Mouse (Mus musculus): ENCODE results near the gene Snap91.

Gene Snap91

GRCm38 (mm10) chr9:86813327-86813726 lies 67.1 kb downstream of the Snap91 start:
- no peak for DNase-seq

GRCm38 (mm10) chr9:86810696-86811232 lies 69.7 kb downstream of the Snap91 start:
- no peak for DNase-seq

- DNase-seq: no peak
Observed at GRCm38 (mm10) chr9:86810213-86810612, 70.2 kb downstream of the Snap91 start.

- no peak for DNase-seq
Observed at GRCm38 (mm10) chr9:86800600-86801163, 79.8 kb downstream of the Snap91 start.

- DNase-seq: no peak
Observed at GRCm38 (mm10) chr9:86799099-86799498, 81.4 kb downstream of the Snap91 start.

- DNase-seq: no peak
Observed at GRCm38 (mm10) chr9:86798686-86799085, 81.8 kb downstream of the Snap91 start.

DNA sequence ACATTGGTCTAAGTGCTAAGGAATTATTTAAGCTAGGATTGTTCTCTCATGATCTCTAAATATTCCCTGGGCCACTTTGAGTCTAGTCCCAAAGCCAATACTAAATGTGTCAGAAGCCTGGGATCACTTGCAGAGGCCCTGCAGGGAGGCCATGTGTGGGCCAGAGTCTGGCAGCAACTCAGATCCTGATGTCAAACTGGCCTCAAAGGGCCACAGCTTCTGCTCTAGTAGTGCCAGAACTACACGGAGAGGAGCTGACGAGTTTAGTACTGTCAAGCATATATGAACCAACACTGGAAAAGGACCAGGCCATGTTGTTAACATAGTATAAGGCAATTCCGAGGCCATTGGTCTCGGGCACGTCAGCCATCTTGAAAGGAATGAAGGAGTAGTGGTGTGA lies 82.3 kb downstream of the Snap91 start:
- no peak for DNase-seq

DNA sequence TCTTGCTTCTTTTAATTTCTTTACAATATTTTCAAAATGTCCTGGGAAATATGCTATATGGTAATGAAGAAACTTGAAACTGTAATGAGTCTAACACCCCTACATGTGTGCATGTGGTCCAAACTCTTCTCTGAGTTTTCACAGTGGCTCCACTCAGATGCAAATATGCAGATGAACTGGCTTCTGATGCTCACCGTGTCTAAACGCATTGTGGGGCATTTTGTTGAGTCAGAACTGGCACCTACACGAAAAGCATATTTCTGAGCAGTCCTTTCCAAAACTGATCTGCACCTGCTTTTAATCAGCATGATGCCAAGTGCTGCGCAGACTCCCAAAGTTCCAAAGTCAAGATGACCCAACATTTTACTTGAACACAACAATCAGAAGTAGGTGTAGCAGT lies 82.9 kb downstream of the Snap91 start:
- no peak for DNase-seq

GRCm38 (mm10) chr9:86795236-86795635 lies 85.2 kb downstream of the Snap91 start:
- no peak for DNase-seq

DNA sequence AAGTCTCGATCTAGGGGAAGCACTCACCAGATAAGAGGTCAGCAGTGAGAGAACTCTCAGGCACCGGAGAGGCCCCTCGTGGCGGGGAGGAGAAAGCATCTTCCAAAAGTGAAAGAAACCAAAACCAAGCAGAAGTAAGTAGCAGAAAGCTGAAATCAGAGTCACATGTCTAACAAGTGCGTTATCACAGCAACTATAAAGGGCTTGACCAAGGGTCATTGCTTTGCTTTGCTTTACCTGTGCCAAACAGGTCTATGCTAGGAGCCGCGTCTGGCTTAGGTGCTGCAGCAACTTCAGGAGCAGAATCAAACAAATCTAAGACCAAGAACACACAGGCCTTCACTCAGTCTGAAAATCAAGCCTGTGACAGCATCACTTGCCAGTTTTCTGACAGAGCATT lies 88.5 kb downstream of the Snap91 start:
- no peak for DNase-seq

DNA sequence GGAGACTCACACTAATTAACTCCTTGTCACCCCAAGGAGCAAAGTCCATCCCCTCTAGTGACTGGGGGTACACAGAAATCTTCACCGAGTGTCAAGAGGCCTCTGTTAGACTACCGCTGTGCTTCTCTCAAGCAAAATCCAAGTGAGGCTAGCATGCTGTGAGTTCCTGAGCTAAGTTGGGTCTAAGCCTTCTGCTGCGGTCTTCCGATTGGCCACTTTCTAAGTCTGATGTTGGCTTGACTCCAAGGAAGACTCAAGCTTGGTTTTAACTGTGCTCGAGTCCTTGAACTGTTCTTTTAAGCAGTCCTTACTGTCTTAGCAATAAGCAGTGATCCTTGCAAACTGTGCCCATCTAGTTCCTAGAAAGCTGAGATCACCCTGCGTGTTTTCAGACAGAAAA lies 91.3 kb downstream of the Snap91 start:
- DNase-seq: no peak

- DNase-seq: no peak
Observed at GRCm38 (mm10) chr9:86782836-86783235, 97.6 kb downstream of the Snap91 start.

DNA sequence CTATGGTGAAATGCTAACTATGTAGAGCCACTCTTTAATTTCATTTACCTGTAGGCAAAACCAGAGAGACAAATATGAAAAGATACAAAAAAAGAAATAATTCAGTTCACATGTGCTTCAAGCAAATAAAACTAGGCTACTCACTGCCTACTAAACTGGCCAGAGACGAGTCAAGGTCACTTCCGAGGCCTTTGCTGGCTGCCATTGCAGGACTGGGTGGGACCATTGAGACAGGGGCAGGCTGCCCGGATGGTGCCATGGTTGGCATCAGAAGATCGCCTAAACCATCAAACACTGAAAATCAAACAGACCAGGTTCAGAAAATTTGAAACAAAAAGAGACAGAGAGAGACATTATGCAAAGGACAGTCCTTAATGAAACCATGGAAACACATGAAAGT lies 99.0 kb downstream of the Snap91 start:
- DNase-seq: no peak

GRCm38 (mm10) chr9:86778212-86778611 lies 102.2 kb downstream of the Snap91 start:
- DNase-seq: no peak

DNA sequence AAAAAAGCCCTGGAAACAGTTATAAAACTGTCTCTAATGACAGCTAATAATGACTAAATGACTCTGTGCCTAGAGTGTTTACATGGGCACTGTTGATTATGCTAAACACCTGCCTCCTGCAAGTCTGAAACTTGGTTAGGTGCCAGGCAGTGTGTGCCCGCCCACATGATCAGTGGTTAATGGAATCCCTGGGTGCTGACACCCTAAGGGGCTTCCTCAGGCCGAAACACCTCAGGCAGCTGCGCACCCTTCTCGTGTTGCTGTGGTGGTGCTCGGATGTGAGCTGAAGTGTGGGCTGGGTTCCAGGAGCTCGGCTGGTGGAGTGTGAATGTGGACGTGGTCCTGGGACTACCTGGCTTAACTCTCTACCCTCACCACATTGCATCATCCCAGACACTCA lies 103.1 kb downstream of the Snap91 start:
- DNase-seq: no peak

DNA sequence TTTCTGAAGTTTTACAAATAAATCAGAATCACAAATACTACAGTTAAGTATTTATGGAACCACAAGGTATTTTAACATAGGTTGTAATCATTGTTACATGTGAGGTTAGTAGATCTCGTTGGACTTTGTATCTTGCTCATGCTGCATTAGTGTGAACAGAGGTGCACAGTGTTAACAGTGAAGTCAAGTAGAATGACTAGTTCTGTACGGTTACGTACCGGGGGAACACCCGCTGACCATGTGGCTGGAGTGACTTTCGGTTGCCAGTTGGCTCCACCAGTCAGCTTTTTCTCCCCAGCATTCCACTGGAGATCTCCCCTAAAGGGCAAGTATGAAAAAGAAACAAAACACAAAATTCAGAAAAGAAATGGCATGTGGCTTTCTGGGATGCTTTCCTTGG lies 105.1 kb downstream of the Snap91 start:
- no peak for DNase-seq

DNA sequence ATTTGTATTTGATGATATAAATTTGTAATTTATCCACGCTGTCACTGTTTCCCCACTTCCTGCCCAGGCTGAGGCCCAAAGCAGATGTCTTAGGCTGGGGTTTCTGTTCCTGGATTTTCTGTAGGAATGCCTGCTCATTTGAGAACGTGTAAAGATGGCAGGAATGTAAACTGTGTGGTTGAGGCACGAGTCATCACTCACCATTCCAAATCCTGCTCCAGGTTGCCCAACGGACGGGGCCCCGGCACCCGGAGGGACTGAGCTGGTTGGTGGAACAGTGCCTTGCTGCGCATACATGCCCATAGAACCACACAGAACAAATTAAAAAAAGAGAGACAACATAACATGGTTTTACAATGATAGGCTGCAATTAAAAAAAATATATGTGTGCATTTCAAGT lies 106.5 kb downstream of the Snap91 start:
- DNase-seq: no peak

DNA sequence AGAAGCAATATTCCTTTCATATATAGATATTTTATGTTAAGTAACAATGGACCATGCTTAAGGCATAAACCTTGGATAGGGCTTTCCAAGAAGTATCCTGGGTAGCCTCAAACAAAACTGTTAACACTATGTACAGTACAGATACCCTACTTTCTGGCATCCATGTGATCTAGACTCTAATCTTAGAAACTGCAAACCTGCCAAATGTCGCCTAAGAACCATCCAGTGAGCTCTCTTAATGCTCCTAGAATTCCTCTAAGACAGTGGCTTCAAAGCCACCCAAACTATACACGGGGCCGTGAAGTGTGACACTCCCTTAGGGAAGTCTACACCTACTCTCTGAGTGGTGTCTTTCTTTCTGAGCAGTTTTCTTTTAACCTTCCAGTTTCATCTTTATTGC lies 107.6 kb downstream of the Snap91 start:
- no peak for DNase-seq

DNA sequence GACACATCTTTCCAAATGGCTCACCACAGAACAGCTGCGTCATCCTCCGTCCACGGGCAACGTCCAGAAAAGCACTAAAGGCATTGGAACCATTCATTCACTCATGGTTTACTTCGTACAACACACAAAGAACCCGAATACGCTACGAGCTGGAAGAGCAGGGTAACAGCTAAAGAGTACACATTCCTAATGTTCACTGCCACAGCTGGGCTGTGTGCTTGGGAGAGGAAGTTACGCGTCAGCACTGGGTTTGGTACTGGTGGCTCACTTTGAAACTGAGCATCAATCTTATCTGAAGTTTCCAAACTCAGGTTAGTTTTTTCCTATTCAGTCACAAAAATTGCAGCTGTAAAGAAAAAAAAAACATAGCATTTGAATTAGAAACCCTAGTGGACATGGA lies 113.5 kb downstream of the Snap91 start:
- no peak for DNase-seq

- DNase-seq: no peak
Observed at GRCm38 (mm10) chr9:86764002-86764401, 116.5 kb downstream of the Snap91 start.

DNA sequence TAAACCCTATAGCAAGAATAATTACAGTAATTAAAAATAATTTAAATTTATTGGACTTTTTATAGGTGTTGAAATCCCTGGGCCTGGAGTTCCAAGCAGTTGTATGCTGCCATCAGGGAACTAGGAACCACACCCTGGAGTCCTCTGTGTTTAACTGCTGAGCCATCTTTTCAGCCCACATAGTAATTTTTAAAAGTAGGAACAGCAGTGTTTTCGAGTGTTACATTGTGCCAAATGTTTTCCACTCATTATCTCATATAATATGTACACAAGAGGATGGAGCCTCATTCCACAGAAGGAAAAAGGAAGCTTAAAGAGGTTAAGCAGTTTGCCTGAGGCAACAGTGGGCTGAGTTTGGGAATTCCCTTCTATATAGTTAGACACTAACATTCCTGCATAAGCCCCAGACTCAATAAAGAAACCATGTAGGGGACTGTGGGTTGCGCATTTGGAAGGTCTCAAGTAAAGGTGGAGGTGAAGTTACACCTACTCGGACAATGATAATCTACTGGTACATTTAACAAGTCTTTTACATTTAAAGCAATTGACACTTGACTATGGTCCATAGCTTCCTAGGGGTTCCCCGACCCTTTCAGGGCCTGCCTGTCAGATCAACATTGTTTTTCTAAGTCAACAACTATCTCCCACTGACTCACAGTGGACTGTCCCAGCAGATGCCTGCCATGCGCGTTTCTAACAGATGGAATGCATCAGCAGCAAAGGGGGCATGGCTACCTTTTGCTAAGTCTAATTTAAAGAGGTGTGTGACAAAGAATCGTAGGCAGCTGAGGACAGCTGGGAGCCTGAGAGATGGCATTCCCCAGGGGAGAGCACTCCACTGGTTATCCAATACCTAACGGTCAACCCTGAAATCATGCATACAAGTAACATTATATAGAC lies 117.7 kb downstream of the Snap91 start:
- no peak for DNase-seq

DNA sequence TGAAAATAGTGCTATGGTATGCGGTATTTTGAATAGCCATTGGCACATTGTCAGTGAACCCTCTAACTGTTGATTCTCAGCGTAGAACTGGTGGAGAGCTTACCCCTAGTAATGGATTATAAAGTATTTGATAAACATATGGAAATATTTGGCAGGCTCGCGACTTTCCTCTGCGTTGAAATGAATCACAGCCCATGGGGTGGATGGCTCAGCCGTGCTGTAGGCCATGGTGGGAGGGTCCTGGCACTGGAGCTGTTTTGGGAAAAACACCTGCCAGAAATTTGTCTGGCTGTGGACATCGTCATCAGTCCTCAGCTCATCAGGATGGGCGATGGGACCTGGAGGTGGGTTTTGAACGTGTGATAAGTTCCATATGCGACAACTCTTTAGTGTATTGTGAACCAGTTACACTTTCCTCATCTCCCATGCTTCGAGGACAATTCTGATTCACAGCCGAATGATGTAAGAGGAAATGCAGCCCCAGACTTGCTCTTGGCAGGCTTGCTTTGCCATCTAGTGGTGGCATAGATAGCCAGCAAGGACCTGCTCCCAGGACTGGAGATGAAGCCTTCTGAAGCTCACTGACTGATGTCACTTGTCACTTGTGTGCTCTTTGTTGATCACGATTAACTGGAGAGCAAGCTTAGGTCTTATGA lies 134.4 kb downstream of the Snap91 start:
- DNase-seq: peak; percentile 85

- DNase-seq: no peak
Observed at GRCm38 (mm10) chr9:86744041-86744440, 136.4 kb downstream of the Snap91 start.
